Mouse (Mus musculus) olfactory bulb, adult 2 months (tissue): ENCODE results near the gene 4930583I09Rik.

Experiments used
- CTCF ChIP-seq: fragments of 200-500 bp; IDR thresholded peaks from 2 replicates; pipeline ENCODE4 v1.5.1; 2012; ENCODE audit warnings: low read depth, mild to moderate bottlenecking, low read length, moderate library complexity; ENCODE audit not compliant: insufficient read depth
- POLR2A ChIP-seq: fragments of 200-500 bp; IDR thresholded peaks from 2 replicates; pipeline ENCODE4 v1.6.1; 2012; ENCODE audit warnings: mild to moderate bottlenecking, low read depth, low read length, moderate library complexity; ENCODE audit not compliant: insufficient read depth

GRCm38 (mm10) chr17:64836892-64837291 lies 1.0 kb upstream of the 4930583I09Rik start:
- no peak for TF ChIP-seq CTCF
- no peak for TF ChIP-seq POLR2A
